Mouse (Mus musculus) kidney, embryonic 16.5 days (tissue): ENCODE measurements around the gene Atad1. TPM values are rescaled to one million over a fixed set of nuclear protein-coding genes. Genes with fewer than 3 reads are reported as not detected.
A peak's percentile ranks its signal among the peaks of the same experiment; 100 is the strongest.

Experiments used
- ATAC-seq: fragments of 200-750 bp; cut with Nextera tagmentation; 2 replicates; pipeline ENCODE4 v1.8.0; 2017; ENCODE audit warnings: moderate TSS enrichment; ENCODE audit not compliant: low FRiP score, low TSS enrichment
- H3K27ac ChIP-seq: fragments of 300-500 bp; sonication (generic); 2 replicates; pipeline ENCODE4 v1.5.1; 2014; ENCODE audit warnings: low read length
- H3K27me3 ChIP-seq: fragments of 300-500 bp; sonication (generic); 2 replicates; pipeline ENCODE4 v1.6.1; 2014; ENCODE audit warnings: low read length, control low read depth, mixed read lengths; ENCODE audit not compliant: insufficient read depth
- H3K36me3 ChIP-seq: fragments of 300-500 bp; sonication (generic); 2 replicates; pipeline ENCODE4 v1.6.1; 2014; ENCODE audit warnings: low read length, control low read depth, mixed read lengths; ENCODE audit not compliant: insufficient read depth
- H3K4me1 ChIP-seq: fragments of 300-500 bp; sonication (generic); 2 replicates; pipeline ENCODE4 v1.6.1; 2014; ENCODE audit warnings: low read length, control low read depth, mixed read lengths; ENCODE audit not compliant: insufficient read depth
- H3K4me2 ChIP-seq: fragments of 300-500 bp; sonication (generic); replicated peaks from 2 replicates; pipeline ENCODE4 v1.6.1; 2014; ENCODE audit warnings: low read depth, low read length
- H3K4me3 ChIP-seq: fragments of 300-500 bp; sonication (generic); 2 replicates; pipeline ENCODE4 v1.5.1; 2014; ENCODE audit warnings: mild to moderate bottlenecking, low read length
- H3K9ac ChIP-seq: fragments of 300-500 bp; sonication (generic); replicated peaks from 2 replicates; pipeline ENCODE4 v1.6.1; 2014; ENCODE audit warnings: low read length
- H3K9me3 ChIP-seq: fragments of 300-500 bp; sonication (generic); 2 replicates; pipeline ENCODE4 v1.6.1; 2016; ENCODE audit warnings: low read length, control low read depth
- WGBS: fragments of 180-500 bp; shearing (Covaris S2); extraction: QIAGEN DNeasy Blood & Tissue Kit; methylation state at CpG from one replicate; pipeline ENCODE4 v1.1.7; 2014; 5-methylcytosine and 5-hydroxymethylcytosine counted together
- polyA plus RNA-seq: library from polyadenylated mRNA; unstranded; fragments of >200 nt; fragmentation: Nextera tagmentation; extraction: Ambion mirVana; gene quantifications from 2 replicates; pipeline ENCODE4 v1.2.1, GENCODE M21; 2015

Gene Atad1
- polyA plus RNA-seq, 1 experiment from 2014 or later: 90.3 TPM

- under 1% methylated on average over 11 of the region's 11 CpGs for WGBS
- no peak for ATAC-seq
- H3K27me3 ChIP-seq: no peaks in the 10 kb centered on the region
- peaks cover 28% of the 10 kb centered on the region for H3K4me1 ChIP-seq
- no peaks in the 10 kb centered on the region for H3K36me3 ChIP-seq
- H3K9me3 ChIP-seq: no peaks in the 10 kb centered on the region
- peak overlapping the region; percentile 99 for H3K9ac ChIP-seq
- peak overlapping the region; percentile 99 for H3K4me3 ChIP-seq
- H3K27ac ChIP-seq: peak overlapping the region; percentile 100; the same call in 1 of the 2 replicates
- H3K4me2 ChIP-seq: peak overlapping the region; percentile 85
Measured at GRCm38 (mm10) chr19:32758793-32759161, 19.2 kb upstream of the Atad1 start.

GRCm38 (mm10) chr19:32757831-32758792 is 18.5 kb upstream of the Atad1 start:
- ATAC-seq: peak; percentile 3; the same call in 1 of the 2 replicates
- Histone ChIP-seq H3K4me1 (peaks cover 28% of the 10 kb centered on the region), H3K9me3 (no peaks in the 10 kb centered on the region), H3K36me3 (no peaks in the 10 kb centered on the region), H3K4me2 (peak overlapping the region; percentile 85), H3K27ac (peak overlapping the region; percentile 100), H3K27me3 (no peaks in the 10 kb centered on the region), H3K4me3 (peak overlapping the region; percentile 99), H3K9ac (peak overlapping the region; percentile 99)
- WGBS: under 1% methylated on average over 50 of the region's 69 CpGs

GRCm38 (mm10) chr19:32756900-32757725 is 17.5 kb upstream of the Atad1 start, which contains the start of gene Pten:
Pten (plus strand) TSS chr19:32757497.
- Histone ChIP-seq H3K27ac (peak within 1 kb of the TSS; percentile 100), H3K36me3 (no peaks in the 10 kb centered on the region), H3K27me3 (no peaks in the 10 kb centered on the region), H3K4me3 (peak within 1 kb of the TSS; percentile 99), H3K4me1 (peaks cover 28% of the 10 kb centered on the region), H3K9me3 (no peaks in the 10 kb centered on the region), H3K9ac (peak within 1 kb of the TSS; percentile 99), H3K4me2 (peak within 1 kb of the TSS; percentile 85)
- under 1% methylated on average over 62 of the region's 77 CpGs for WGBS
- peak; percentile 92 for ATAC-seq

- Histone ChIP-seq H3K4me3 (peak overlapping the region; percentile 99), H3K27ac (peak overlapping the region; percentile 99), H3K9me3 (no peaks in the 10 kb centered on the region), H3K4me1 (peaks cover 28% of the 10 kb centered on the region), H3K9ac (peak overlapping the region; percentile 89), H3K27me3 (no peaks in the 10 kb centered on the region), H3K4me2 (peak overlapping the region; percentile 85), H3K36me3 (no peaks in the 10 kb centered on the region)
- ATAC-seq: peak; percentile 55
- WGBS: 1% methylated on average over 14 of the region's 14 CpGs
Measured at GRCm38 (mm10) chr19:32756636-32756899, 17.0 kb upstream of the Atad1 start.

GRCm38 (mm10) chr19:32755792-32756635 is 16.4 kb upstream of the Atad1 start:
- H3K4me2 ChIP-seq: peak overlapping the region; percentile 85
- peaks cover 25% of the 10 kb centered on the region for H3K4me1 ChIP-seq
- ATAC-seq: peak; percentile 78
- H3K4me3 ChIP-seq: peak overlapping the region; percentile 99
- under 1% methylated on average over 53 of the region's 53 CpGs for WGBS
- no peaks in the 10 kb centered on the region for H3K9me3 ChIP-seq
- H3K27ac ChIP-seq: peak overlapping the region; percentile 99
- H3K27me3 ChIP-seq: no peaks in the 10 kb centered on the region
- H3K9ac ChIP-seq: peak overlapping the region; percentile 89
- H3K36me3 ChIP-seq: no peaks in the 10 kb centered on the region

- 4% methylated on average over 12 of the region's 12 CpGs for WGBS
- Histone ChIP-seq H3K9ac (peak overlapping the region; percentile 89), H3K4me2 (peak overlapping the region; percentile 85), H3K27me3 (no peaks in the 10 kb centered on the region), H3K9me3 (no peaks in the 10 kb centered on the region), H3K27ac (peak overlapping the region; percentile 99), H3K4me1 (peaks cover 19% of the 10 kb centered on the region), H3K36me3 (no peaks in the 10 kb centered on the region), H3K4me3 (peak overlapping the region; percentile 99)
- no peak for ATAC-seq
Measured at GRCm38 (mm10) chr19:32755104-32755791, 15.7 kb upstream of the Atad1 start.

GRCm38 (mm10) chr19:32754188-32755000 is 14.8 kb upstream of the Atad1 start:
- Histone ChIP-seq H3K9ac (no peak overlapping the region), H3K27me3 (no peaks in the 10 kb centered on the region), H3K36me3 (no peaks in the 10 kb centered on the region), H3K9me3 (no peaks in the 10 kb centered on the region), H3K27ac (no peak overlapping the region), H3K4me1 (peaks cover 14% of the 10 kb centered on the region), H3K4me3 (no peak overlapping the region), H3K4me2 (peak overlapping the region; percentile 85; the same call in 1 of the 2 replicates)
- no peak for ATAC-seq
- whole genome bisulfite sequencing: 21% methylated on average over 15 of the region's 15 CpGs

- Histone ChIP-seq H3K9ac (no peak overlapping the region), H3K4me2 (no peak overlapping the region), H3K9me3 (no peaks in the 10 kb centered on the region), H3K36me3 (no peaks in the 10 kb centered on the region), H3K4me3 (no peak overlapping the region), H3K27me3 (no peaks in the 10 kb centered on the region), H3K4me1 (peaks cover 12% of the 10 kb centered on the region), H3K27ac (no peak overlapping the region)
- 82% methylated on average over 3 of the region's 3 CpGs for WGBS
- no peak for ATAC-seq
Measured at GRCm38 (mm10) chr19:32753386-32753785, 13.8 kb upstream of the Atad1 start.
